Mouse (Mus musculus) cerebellum, adult 2 months (tissue): ENCODE measurements around the gene Serpinb1a. TPM values are rescaled to one million over a fixed set of nuclear protein-coding genes. Genes with fewer than 3 reads are reported as not detected.
"Not testable (repeated sequence)": the region's sequence is repeated elsewhere in the genome, so short reads cannot be mapped to it uniquely, and the experiment has no call there.

Experiments used
- DNase-seq, 2 experiments: peaks; one replicate each; pipeline ENCODE4 v3.0.0; 2021
- H3K27ac ChIP-seq: fragments of 200-500 bp; 2 replicates; pipeline ENCODE4 v1.5.1; 2012; ENCODE audit warnings: low read length, control low read depth, inconsistent platforms; ENCODE audit not compliant: insufficient read depth
- H3K27me3 ChIP-seq: fragments of 200-500 bp; 2 replicates; pipeline ENCODE4 v1.6.1; 2012; ENCODE audit warnings: inconsistent platforms, mild to moderate bottlenecking, low read length, moderate library complexity; ENCODE audit not compliant: control insufficient read depth, insufficient read depth
- H3K4me1 ChIP-seq: fragments of 200-500 bp; 2 replicates; pipeline ENCODE4 v1.6.1; 2011; ENCODE audit warnings: low read length; ENCODE audit not compliant: control insufficient read depth, insufficient read depth
- H3K4me3 ChIP-seq: fragments of 200-500 bp; replicated peaks from 2 replicates; pipeline ENCODE3; 2011; ENCODE audit warnings: mild to moderate bottlenecking, low read depth, low read length, control low read depth; ENCODE audit not compliant: insufficient read depth
- CTCF ChIP-seq: fragments of 200-500 bp; IDR thresholded peaks from 2 replicates; pipeline ENCODE4 v1.5.1; 2011; ENCODE audit warnings: low read depth, mild to moderate bottlenecking, control low read depth, low read length, moderate library complexity, borderline replicate concordance; ENCODE audit not compliant: insufficient read depth
- POLR2A ChIP-seq: fragments of 200-500 bp; IDR thresholded peaks from 2 replicates; pipeline ENCODE4 v1.6.1; 2011; ENCODE audit warnings: low read length, control low read depth, borderline replicate concordance; ENCODE audit not compliant: insufficient read depth
- WGBS: fragments of 180-500 bp; shearing (Covaris S2); methylation state at CpG from one replicate; pipeline ENCODE4 v1.1.7; 2018; 5-methylcytosine and 5-hydroxymethylcytosine counted together
- polyA plus RNA-seq: library from polyadenylated mRNA; depleted of rRNA; stranded (reverse); fragments of >200 nt; gene quantifications from 2 replicates; pipeline ENCODE4 v1.2.3, GENCODE M21; 2012; rRNA removed

The Serpinb1a gene
- 24.4 and 31.1 TPM in 2 replicates for polyA plus RNA-seq

GRCm38 (mm10) chr13:32850668-32851404, at the start of gene Serpinb1a:
Gene Serpinb1a (minus strand): TSS chr13:32851185.
- no peak for TF ChIP-seq POLR2A
- TF ChIP-seq CTCF: no peak
- H3K27me3 ChIP-seq: no peaks in the 10 kb centered on the region; the same call in 1 of the 2 replicates
- no peaks in the 10 kb centered on the region for H3K4me1 ChIP-seq
- DNase-seq: no peak
- WGBS: 47% methylated on average over 10 of the region's 10 CpGs
- no peak within 1 kb of the TSS for H3K4me3 ChIP-seq
- no peak within 1 kb of the TSS; the same call in 1 of the 2 replicates for H3K27ac ChIP-seq

GRCm38 (mm10) chr13:32900639-32901038, 49.7 kb upstream of the Serpinb1a start:
- no peak for DNase-seq
- 16% methylated on average over 2 of the region's 2 CpGs for WGBS

GRCm38 (mm10) chr13:32899114-32899513, 48.1 kb upstream of the Serpinb1a start:
- H3K27me3 ChIP-seq, H3K4me3 ChIP-seq, H3K4me1 ChIP-seq, DNase-seq, H3K27ac ChIP-seq: not testable (repeated sequence)
- 81% methylated on average over 2 of the region's 2 CpGs for WGBS

More at GRCm38 (mm10) chr13:32900639-32901038, 49.7 kb upstream of the Serpinb1a start:
- Histone ChIP-seq H3K4me1 (no peaks in the 10 kb centered on the region; the same call in 1 of the 2 replicates), H3K4me3 (no peak overlapping the region), H3K27me3 (no peaks in the 10 kb centered on the region), H3K27ac (no peak overlapping the region)
- TF ChIP-seq POLR2A (no peak), CTCF (peak; percentile 32; the same call in 1 of the 2 replicates)

- WGBS: 91% methylated on average over 2 of the region's 2 CpGs
- Histone ChIP-seq H3K27ac (no peak within 1 kb of the TSS), H3K4me1 (no peaks in the 10 kb centered on the region; the same call in 1 of the 2 replicates), H3K27me3 (no peaks in the 10 kb centered on the region), H3K4me3 (no peak within 1 kb of the TSS)
- DNase-seq: no peak
- no peak for TF ChIP-seq POLR2A
- no peak for TF ChIP-seq CTCF
Measured at GRCm38 (mm10) chr13:32898111-32898510, 47.1 kb upstream of the Serpinb1a start, which contains the start of gene Serpinb1c. Gene Serpinb1c (minus strand): TSS chr13:32898211.

GRCm38 (mm10) chr13:32896931-32897330, 45.9 kb upstream of the Serpinb1a start:
- no peaks in the 10 kb centered on the region; the same call in 1 of the 2 replicates for H3K4me1 ChIP-seq
- WGBS: 14% methylated on average over 4 of the region's 4 CpGs
- H3K27ac ChIP-seq: no peak overlapping the region
- no peak overlapping the region for H3K4me3 ChIP-seq
- H3K27me3 ChIP-seq: no peaks in the 10 kb centered on the region
- TF ChIP-seq POLR2A (no peak), CTCF (no peak)
- no peak for DNase-seq

- H3K4me1 ChIP-seq: no peaks in the 10 kb centered on the region
- no peak for TF ChIP-seq CTCF
- TF ChIP-seq POLR2A: no peak
- DNase-seq: no peak
- no peak overlapping the region for H3K27ac ChIP-seq
- no peak overlapping the region for H3K4me3 ChIP-seq
- no peaks in the 10 kb centered on the region for H3K27me3 ChIP-seq
Measured at GRCm38 (mm10) chr13:32884755-32885154, 33.8 kb upstream of the Serpinb1a start.

GRCm38 (mm10) chr13:32873862-32874261, 22.9 kb upstream of the Serpinb1a start:
- WGBS: 52% methylated on average over 1 of the region's 1 CpGs
- Histone ChIP-seq H3K27ac (no peak overlapping the region), H3K27me3 (no peaks in the 10 kb centered on the region), H3K4me1 (no peaks in the 10 kb centered on the region), H3K4me3 (no peak overlapping the region)
- TF ChIP-seq CTCF (no peak), POLR2A (no peak)
- DNase-seq: no peak

GRCm38 (mm10) chr13:32868843-32869242, 17.9 kb upstream of the Serpinb1a start:
- 75% methylated on average over 5 of the region's 5 CpGs for WGBS
- H3K4me3 ChIP-seq: no peak overlapping the region
- TF ChIP-seq CTCF (no peak), POLR2A (no peak)
- no peaks in the 10 kb centered on the region for H3K27me3 ChIP-seq
- H3K4me1 ChIP-seq: no peaks in the 10 kb centered on the region
- no peak overlapping the region for H3K27ac ChIP-seq
- DNase-seq: no peak

GRCm38 (mm10) chr13:32868233-32868632, 17.2 kb upstream of the Serpinb1a start:
- H3K27ac ChIP-seq, H3K4me1 ChIP-seq, H3K4me3 ChIP-seq, DNase-seq, H3K27me3 ChIP-seq: not testable (repeated sequence)
- 82% methylated on average over 4 of the region's 4 CpGs for WGBS
